Mouse (Mus musculus) liver, adult 2 months (tissue): ENCODE measurements around the gene Scd4.

Experiments used
- CTCF ChIP-seq: fragments of 200-500 bp; IDR thresholded peaks from 2 replicates; pipeline ENCODE4 v1.5.1; 2011; ENCODE audit warnings: low read depth, low read length, control low read depth
- POLR2A ChIP-seq: fragments of 200-500 bp; IDR thresholded peaks from 2 replicates; pipeline ENCODE4 v1.6.1; 2011; ENCODE audit warnings: low read length, control low read depth; ENCODE audit not compliant: insufficient read depth; ENCODE audit errors: extremely low read depth

DNA sequence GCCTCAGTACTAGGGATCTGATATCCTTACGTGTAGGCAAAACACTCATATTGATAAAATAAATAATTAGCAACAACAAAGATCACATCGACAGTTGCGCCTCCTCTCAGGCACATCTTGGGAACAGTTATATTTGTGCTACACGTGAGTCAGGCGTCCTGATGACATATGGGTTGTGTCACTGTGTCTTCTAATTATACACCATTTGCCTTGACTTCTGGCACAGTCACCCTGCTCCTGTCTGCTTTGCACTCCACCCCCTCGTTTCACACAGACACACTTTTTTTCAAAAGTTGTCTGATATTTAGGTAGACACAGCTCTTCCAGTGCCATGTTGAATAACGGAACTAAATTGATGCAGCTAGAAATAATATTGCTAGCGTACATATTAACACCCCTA, 31.1 kb downstream of the Scd4 start:
- no peak for TF ChIP-seq POLR2A
- TF ChIP-seq CTCF, result no peak
